Mouse (Mus musculus) brain, embryonic 14.5 days (tissue): ENCODE measurements at regions not wholly inside any gene's neighbourhood (a gene's known extent, or its start where the extent isn't known, plus 50 kb on each side); places are given as distances from the start of the nearest gene placed in this dataset.

Experiments
- CTCF ChIP-seq: fragments of 200-500 bp; IDR thresholded peaks from 2 replicates; pipeline ENCODE4 v1.5.1; 2012; ENCODE audit warnings: inconsistent platforms, mild to moderate bottlenecking, moderate library complexity, borderline replicate concordance; ENCODE audit not compliant: insufficient read depth, insufficient read length; ENCODE audit errors: extremely low read depth
- POLR2A ChIP-seq: fragments of 200-500 bp; IDR thresholded peaks from 2 replicates; pipeline ENCODE4 v1.6.1; 2012; ENCODE audit warnings: mild to moderate bottlenecking, inconsistent platforms, borderline replicate concordance; ENCODE audit not compliant: poor library complexity, insufficient read depth, insufficient read length, severe bottlenecking; ENCODE audit errors: extremely low read depth

DNA sequence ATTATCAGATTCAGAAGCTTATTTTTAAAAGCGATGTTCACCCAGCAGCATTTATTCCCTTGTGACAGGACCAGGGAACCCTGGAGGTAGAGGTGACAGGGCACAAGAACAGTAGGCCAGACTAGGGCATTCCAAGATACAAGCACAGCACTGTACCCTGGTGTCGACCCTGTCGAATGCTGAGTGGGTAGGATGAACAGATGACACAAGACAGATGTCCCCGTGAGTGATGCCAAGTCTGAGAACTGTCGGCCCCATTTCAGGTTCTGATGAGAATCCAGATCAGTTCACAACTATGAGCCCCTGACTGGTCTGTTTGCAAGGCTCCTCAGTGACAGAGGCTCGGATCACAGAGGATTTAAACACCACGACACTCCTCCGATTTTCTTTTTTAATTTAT lies 581.7 kb downstream of the Zfp706 start:
- no peak for TF ChIP-seq CTCF
- TF ChIP-seq POLR2A: no peak
